Mouse (Mus musculus) brain, embryonic 14.5 days (tissue): ENCODE data around the gene Lrrc46. TPM values are rescaled to one million over a fixed set of nuclear protein-coding genes. Genes with fewer than 3 reads are reported as not detected.

Source experiments
- DNase-seq: peaks from one replicate; pipeline ENCODE4 v3.0.0-alpha.2; 2011; ENCODE audit warnings: low read depth
- CTCF ChIP-seq: fragments of 200-500 bp; IDR thresholded peaks from 2 replicates; pipeline ENCODE4 v1.5.1; 2012; ENCODE audit warnings: inconsistent platforms, mild to moderate bottlenecking, moderate library complexity, borderline replicate concordance; ENCODE audit not compliant: insufficient read depth, insufficient read length; ENCODE audit errors: extremely low read depth
- POLR2A ChIP-seq: fragments of 200-500 bp; IDR thresholded peaks from 2 replicates; pipeline ENCODE4 v1.6.1; 2012; ENCODE audit warnings: mild to moderate bottlenecking, inconsistent platforms, borderline replicate concordance; ENCODE audit not compliant: poor library complexity, insufficient read depth, insufficient read length, severe bottlenecking; ENCODE audit errors: extremely low read depth
- polyA plus RNA-seq: library from polyadenylated mRNA; depleted of rRNA; stranded (reverse); fragments of >200 nt; gene quantifications from 2 replicates; pipeline ENCODE4 v1.2.3, GENCODE M21; 2012

The Lrrc46 gene
- polyA plus RNA-seq, 1 experiment, result 2.9 TPM

DNA sequence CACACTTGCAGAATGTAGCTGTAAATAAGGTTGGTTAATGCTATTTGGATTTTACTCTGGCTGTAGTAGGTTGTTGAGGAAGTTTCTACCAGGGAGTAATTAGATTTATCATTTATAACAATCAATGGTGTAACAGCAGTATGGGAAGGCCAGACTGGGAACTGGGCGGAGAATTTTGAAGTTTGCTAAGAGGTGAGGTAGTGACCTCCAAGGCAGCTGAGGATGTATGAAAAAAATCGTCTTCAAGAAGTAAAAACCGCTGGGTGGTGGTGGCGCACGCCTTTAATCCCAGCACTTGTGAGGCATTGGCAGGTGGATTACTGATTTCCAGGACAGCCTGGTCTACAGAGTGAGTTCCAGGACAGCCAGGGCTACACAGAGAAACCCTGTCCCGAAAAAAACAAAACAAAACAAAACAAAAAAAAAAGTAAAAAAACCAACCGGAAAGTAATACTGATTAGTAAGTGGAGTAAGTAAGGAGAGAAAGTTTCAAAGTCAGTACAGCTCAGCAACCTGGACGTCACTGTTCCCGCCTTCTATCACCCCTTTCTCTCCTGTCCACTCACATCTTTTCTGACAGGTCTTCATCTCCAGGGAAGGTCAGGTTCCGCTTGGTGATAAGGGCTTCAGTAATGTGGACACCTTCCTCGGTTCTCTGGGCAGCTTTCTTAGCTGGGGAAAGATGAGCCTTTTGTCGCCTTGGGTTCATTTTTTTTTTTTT, 746 bp downstream of the Lrrc46 start:
- TF ChIP-seq POLR2A (no peak), CTCF (no peak)
- no peak for DNase-seq

DNA sequence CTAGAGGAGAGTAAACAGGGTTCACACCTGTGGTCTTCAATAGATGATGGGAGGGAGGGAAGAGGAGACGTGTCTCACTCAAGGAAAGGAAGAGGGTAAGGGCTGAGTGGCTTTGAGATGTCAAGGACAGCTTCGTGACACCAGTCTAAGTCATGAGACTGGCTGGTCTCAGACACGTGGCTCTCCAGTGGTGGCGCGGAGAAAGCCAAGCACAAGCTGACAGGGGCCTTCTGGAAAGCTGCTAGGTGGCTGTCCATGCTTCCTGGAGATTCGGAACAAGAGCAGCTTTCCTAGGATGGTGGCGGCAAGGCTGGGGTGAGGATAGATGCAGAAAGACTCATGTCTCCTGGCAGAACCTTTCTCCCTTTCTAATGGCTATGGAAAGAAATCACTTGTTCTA, 2.3 kb downstream of the Lrrc46 start:
- no peak for TF ChIP-seq POLR2A
- no peak for TF ChIP-seq CTCF
- DNase-seq, result no peak

DNA sequence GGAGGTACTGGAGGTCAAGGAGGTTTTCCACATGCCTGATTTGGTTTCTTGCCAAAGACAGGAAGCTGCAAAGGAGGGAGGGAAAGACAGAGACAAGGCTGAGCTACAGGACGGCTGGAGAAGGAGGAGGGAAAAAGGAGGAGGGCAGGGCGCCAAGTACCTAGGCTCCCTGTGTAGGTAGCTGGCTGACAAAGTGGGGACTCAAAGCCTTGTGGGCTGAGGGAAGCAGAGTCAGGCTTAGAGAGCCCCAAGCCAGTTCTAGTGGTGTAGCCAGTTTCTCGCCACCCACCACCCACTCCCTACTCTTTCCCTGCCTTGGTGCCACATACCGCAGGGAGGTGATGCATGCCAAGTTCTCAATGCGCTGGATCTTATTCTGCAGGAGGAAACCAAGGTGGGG, 5.1 kb downstream of the Lrrc46 start:
- TF ChIP-seq CTCF, result no peak
- no peak for TF ChIP-seq POLR2A

DNA sequence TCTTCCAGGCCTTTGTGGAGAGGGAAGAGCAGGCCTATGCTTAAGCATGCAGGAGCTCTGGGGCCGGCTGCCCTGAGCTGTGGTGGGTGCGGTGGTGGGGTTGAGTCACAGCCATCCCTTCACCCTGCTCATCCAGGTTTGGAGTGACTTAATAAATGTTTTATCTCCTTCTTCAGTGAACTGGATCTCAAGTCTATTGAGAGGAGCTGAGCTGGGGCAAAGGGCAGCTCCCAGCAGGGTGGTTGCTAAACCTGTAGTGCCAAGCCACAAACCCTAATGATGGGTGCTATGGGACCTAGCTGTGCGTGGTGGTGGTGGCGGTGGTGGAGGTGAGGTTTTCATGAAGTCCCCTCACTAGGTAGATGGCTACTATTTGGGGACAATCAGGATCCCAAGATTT, 7.4 kb downstream of the Lrrc46 start:
- no peak for DNase-seq
- TF ChIP-seq CTCF, result no peak
- no peak for TF ChIP-seq POLR2A

More for the DNA sequence above, 5.1 kb downstream of the Lrrc46 start:
- no peak for DNase-seq

DNA sequence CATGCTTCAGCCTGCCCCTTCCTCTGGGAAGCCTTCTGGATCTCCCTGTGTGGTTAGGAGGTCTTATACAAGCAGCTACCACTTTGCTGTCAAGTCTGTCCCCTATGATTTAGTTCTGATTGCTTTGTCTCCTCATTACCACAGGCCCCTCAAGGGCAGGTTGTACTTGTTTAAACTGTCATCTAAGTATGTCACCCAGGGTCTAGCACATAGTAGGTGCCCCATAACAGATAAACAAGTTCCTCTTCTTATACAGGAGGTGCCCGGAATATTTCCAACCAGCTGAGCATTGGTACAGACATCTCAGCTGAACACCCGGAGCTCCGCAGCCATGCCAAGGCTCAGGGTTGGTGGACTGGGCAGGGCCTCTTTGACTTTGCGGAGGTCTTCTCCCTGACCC, 8.7 kb downstream of the Lrrc46 start:
- TF ChIP-seq POLR2A (no peak), CTCF (no peak)
- DNase-seq, result no peak

DNA sequence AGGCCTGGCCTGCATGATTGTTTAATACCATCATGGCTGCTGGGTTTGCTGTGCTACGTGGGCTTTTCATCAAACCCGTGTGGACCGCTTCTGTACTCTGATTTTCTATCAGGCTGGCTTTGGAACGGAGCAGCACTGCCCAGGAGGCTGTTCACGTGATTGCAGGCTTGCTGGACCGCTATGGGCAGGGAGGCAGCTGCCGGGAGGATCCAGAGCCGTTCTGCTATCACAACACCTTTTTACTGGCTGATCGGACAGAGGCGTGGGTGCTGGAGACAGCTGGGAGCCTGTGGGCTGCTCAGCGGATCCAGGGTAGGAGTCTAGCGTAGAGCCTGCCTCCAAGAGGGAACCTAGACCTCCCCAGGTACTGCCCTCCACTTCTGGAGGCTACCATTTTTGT, 9.2 kb downstream of the Lrrc46 start:
- TF ChIP-seq CTCF, result no peak
- no peak for TF ChIP-seq POLR2A
- DNase-seq, result no peak

DNA sequence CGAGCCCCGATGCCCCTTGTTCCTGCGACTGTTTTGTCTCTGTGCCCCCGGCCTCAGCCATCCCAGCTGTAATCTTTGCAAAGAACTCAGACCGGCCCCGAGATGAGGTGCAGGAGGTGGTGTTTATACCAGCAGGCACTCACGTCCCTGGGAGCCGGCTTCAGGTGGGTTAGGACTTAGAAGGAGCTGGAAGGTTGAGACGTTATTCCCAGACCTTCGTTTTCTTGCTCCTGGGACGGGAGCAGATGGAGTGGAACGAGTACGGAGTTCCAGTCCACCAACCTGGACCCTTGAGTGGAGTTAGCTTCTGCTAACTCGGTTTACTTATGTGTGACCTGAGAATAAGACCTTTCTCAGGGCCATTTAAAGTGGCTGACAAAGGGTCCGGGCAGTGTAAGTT, 10.8 kb downstream of the Lrrc46 start:
- TF ChIP-seq POLR2A, result no peak
- no peak for TF ChIP-seq CTCF
- DNase-seq, result no peak

DNA sequence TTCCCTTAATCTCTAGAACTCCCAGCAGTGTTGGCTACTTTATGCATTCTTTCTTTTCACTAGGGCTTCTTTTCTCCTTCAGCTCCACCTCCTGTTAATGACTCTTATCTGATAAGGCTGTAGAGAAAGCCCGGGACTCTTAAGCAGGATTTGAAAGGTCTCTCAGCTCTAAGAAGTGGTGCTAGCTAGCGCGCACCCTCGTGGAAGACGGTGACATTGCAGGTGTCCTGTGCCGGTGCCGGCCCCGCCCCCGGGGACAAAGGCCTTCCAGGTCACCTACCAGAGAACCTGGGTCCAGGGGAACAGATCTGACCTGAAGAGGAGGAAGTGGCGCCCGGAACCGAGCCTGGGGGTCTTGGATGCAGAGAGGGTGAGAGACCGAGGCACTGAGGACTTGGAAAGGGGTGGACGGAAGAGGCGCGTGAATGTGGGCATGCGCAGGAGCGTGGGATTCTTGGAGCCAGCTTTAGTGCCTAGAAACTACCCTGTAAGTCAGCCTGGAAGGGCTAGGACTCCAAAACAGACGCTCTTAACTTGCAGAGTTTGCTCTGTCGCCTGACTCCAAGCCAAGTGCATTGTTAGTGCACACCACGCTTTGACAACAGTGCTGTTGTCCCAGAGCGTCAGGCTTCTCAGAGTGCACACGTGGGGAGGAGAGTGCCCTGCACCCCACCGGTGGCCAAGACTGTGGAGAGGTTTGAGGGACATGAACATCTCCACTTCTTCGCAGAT, 11.4 kb downstream of the Lrrc46 start, which contains the start of gene Scrn2:
Gene Scrn2, plus strand, starts transcription at position 253 of the 732 bp plus-strand sequence.
- peak; percentile 91 for DNase-seq
- peak; percentile 87 for TF ChIP-seq CTCF
- TF ChIP-seq POLR2A, result no peak

DNA sequence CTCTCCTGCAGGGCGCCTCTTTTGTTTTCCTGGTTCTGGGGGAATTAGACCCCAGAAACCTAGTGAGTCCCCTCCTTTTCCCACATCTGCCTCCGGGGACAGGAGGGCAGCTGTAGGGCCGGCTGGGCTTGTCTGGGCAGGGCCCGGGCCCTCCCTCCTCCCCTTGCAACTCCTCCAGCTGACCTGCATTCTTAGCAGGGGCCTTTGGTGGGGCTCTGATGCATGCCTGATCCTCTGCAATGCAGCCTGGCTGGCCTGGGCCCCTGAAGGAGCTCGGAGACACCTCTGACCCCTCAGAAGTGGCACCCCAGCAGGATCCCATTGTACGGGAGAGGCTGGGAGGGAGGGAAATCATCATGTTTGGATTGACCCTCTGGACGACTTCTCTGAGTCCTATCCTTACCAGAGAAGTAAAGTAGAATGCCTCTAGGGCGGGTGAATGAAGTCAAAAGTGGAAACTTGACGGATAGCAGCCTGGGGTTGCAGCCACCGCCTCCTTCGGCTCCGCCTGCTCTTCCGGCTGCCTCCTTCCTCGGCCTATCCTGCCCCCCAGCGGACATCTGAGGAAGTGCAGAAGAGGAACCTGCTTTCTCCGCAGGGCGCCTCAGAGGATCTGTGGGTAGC, 15.4 kb downstream of the Lrrc46 start:
- DNase-seq, result peak; percentile 90
- peak; percentile 97 for TF ChIP-seq CTCF
- no peak for TF ChIP-seq POLR2A

DNA sequence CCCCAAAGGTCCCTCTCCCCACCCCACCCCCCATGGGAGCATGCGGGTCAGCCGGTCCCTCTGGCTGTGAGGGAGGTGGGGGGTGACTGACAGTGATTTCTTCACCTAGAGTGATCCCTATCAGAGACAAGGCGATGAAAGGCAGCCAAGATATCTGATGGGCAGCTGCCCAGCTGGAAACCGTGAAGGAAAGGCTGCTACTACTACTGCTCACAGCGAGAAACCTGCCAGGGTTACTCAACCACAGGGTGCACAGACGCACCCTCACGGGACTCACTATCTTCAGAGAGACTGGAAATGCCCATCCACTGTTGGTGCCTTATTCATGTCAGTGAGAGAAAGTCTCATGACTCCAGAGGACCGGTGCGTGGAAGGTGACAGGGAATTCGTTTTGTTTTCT, 16.2 kb downstream of the Lrrc46 start:
- no peak for DNase-seq
- TF ChIP-seq POLR2A, result no peak
- no peak for TF ChIP-seq CTCF

DNA sequence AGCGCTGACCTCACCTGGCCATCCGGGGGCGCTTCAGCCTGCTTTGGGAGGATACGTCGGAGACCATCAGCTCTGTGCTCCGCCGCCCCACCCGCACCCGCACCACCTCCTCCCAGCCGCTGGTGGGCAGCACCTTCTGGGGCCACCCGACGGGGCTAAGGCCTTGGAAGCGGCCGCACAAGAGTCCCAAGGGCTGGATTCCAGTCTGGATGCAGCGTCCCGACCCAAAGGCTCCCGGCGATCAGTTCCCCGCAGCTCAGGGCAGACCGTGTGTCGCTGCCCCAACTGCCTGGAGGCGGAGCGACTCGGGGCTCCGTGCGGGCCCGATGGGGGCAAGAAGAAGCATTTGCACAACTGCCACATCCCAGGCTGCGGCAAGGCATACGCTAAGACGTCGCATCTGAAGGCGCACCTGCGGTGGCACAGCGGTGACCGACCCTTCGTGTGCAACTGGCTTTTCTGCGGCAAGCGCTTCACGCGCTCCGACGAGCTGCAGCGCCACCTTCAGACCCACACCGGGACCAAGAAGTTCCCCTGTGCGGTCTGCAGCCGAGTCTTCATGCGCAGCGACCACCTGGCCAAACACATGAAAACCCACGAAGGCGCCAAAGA, 19.2 kb downstream of the Lrrc46 start:
- DNase-seq, result peak; percentile 77
- TF ChIP-seq POLR2A (no peak), CTCF (peak; percentile 76)
